Mouse (Mus musculus): ENCODE measurements around the gene Adk.

Gene Adk

GRCm38 (mm10) chr14:21278907-21279535, 226.6 kb downstream of the Adk start:
- no peak for DNase-seq

- no peak for DNase-seq
Measured at GRCm38 (mm10) chr14:21280451-21280850, 228.1 kb downstream of the Adk start.

- DNase-seq, result no peak
Measured at GRCm38 (mm10) chr14:21281506-21281905, 229.1 kb downstream of the Adk start.

DNA sequence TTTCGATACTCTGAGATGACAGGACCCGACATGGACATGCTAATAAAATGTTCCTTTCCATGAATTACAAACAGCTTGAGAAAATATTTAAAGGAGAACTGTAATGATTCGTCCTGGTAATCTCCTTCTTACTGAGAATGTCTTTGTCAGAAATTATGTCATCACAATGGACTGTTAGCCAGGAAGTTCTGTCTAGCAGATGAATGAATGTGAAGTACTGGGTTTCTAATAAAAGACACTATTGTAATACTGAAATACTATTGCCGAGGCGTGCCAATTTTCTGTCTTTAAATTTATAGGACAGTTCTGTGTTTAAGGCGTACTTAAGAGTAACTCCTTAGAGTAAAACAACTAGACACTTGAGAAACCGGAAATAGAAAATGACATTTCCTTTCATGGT, 231.7 kb downstream of the Adk start:
- no peak for DNase-seq

DNA sequence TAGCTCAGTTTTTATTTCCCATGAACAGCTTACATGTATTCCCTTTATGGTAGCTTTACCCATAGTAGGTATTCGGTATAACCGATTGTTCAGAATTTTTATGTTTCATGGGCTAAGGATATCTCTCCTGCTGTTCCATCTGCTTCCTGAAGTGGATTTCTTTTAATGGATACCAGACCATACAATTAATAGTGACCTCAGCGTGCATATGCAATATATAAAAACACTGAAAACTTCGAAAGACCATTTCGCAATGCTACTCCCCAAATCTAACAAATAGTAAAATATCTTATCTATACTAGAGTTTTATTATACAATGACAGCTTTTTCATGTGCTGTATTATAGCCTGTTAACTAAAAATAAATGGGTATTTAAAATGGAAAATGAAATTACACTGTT, 232.5 kb downstream of the Adk start:
- DNase-seq, result no peak

DNA sequence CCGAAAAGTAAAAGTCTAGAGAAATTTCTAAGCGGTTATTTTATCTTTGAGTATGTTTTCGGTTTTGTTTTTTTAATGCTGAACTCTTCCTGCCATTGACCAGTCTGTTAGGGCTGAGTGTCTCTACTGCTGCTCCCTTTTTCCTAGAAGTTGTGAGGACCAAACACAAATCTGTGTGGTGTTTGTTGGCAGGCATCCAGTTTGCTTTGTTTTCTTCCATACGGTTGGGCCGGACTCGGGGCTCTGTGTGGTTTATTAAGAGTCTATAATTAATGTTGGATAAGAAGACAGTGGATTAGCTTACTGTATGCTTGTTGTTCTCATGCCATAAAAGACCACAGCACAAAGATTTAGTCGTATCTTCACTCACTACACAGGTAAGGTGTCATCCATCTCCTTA, 233.9 kb downstream of the Adk start:
- no peak for DNase-seq

DNA sequence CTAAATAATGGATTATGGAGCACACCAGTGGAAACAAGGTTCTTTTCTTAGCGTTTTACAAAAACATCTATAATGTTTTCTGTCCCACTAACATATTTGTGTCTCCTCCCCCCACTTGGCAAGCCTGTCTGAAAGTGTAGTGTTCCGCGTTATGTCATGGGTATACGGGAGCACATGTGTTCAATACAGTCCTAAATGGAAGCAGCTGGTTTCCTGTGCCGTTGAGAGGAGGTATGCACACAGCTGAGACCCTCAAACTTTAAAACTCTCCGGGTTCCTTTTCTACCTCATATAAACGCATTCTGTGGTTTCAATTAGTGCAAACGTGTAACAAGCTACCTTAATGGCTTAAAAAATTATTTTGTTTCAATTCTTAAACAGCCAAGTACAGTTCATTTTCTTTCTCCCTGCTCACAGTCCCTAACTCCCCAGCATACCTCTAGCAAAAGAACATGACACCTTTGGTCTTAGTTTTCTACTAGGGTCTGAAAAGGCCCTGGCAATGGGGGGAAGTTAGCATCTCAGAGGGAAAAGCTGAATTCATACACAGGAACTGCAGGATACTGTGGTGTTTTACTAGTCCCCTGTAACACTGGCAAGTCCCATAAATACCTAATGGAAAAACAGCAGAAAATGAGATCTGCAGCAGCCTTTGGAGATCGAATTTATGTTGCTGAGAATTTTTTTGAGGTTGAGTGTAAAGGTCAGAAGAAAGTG, 235.5 kb downstream of the Adk start:
- DNase-seq, result no peak

- no peak for DNase-seq
Measured at GRCm38 (mm10) chr14:21299743-21300142, 247.4 kb downstream of the Adk start.

DNA sequence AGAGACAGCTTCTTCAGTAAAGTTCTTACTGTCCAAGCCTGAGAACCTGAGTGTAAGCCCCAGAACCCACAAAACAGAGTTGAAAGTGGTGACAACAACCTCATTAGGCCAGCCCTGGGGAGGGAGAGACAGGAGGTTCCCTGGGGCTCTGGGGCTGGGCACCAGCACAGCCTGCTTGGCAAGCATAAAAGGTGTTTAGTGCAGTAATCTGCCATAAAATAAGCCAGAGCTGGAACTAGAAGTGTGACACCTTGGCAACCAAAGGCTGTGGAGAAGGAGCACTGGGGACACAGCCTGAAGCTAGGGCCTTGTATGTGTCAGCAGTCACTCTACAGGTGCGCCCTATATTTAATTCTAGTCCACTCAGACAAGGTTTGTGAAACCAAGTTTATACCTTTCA, 252.4 kb downstream of the Adk start:
- DNase-seq, result no peak

DNA sequence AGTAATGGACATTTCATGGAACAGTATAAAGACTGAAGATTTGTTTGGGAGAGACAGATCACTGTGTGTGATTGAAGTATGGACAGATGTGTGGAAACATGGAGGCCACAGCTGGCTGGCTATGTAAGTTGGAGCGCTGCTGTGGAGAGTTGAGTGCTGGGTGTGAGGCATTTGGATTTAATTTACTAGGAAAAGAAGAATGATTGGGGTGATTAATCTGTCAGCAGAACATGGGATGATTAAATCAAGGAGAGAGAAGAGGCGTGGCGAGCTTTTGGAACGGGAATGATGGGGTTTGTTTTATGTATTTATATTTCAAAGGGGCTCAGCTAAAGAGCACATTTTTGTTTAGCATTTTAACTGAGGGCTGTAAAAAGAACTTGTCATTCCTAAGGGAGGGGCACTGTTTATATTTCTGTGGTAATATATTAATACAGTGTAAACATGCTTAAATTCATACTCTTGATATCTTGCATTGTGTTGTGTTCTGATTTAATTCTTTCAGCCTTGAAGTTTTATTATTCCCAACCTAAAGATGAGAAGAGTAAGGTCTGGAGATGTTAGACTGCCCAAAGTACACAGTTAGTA, 256.1 kb downstream of the Adk start:
- no peak for DNase-seq

GRCm38 (mm10) chr14:21310530-21310929, 258.2 kb downstream of the Adk start:
- no peak for DNase-seq

GRCm38 (mm10) chr14:21313561-21314342, 261.4 kb downstream of the Adk start:
- no peak for DNase-seq

DNA sequence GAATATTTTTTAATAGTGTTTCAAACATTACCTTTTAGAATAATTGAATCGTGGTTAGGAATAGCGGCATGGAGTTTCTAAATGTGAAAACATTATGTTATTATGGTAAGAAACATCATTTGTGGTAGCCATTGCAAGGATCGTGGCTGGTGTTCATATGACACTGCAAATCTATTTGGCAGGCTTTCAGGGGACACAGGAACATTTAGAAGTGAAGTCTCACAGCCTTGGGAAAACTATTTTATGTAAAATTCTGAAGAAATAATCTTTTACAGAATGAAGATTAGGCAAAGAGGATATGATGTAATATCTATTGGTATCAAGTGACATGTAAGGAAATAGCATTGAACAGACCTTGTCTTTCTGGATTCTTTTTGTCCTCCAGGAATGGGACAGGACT, 262.1 kb downstream of the Adk start:
- DNase-seq, result no peak

DNA sequence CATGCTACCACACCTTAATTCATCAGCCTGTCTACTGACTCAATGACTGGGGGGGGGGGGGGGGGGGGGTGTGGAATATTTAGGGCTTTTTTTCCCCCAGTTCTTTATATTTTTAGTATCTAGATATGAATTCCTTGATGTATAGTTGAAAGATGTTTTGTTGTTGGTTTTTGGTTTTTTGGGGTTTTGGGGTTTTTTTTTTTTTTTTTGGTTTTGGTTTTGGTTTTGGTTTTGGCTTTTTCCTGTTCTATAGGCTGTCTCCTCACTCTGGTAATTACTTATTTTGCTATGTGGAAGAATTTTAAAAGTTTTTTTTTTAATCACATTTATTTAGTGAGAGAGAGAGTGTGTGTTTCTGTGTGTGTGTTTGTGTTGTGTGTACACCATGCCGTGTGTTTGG, 282.5 kb downstream of the Adk start:
- no peak for DNase-seq

GRCm38 (mm10) chr14:21335691-21336314, 283.4 kb downstream of the Adk start:
- DNase-seq, result no peak

DNA sequence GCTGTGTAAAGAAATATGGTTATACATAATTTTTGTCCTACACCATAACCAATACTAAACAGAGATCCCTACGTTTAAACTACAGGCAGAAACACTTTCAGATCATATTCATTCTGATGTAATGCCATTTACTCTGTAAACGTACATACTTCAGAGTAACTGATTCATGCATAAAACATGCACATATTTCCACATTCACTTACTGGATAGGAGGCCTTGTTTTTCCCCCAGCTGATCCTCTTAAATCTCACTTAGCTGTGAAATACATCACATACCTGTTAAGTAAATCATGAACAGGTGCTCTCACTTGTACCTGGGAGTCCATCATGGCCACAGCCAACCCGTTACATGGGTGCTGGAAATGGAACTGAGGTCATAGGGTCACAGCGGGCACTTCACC, 285.6 kb downstream of the Adk start:
- DNase-seq, result no peak

DNA sequence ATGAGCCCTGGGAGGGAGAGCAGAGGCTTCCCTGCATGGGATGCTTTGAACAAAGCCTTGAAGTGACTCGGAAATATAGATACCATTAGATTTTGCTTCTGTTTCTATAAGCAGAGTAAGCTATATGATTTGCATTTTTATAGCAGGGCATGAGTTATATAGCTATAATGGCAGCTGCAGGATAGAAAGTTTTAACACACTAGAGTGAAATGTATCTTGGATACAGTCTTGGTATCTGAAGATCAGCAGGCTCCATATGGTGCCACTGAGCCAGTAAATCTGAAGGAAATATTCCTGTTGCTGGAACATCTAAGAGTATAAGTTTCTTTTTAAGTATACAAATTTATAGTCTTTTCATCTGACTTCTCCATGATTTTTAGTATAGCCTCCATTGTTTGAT, 288.8 kb downstream of the Adk start:
- no peak for DNase-seq

DNA sequence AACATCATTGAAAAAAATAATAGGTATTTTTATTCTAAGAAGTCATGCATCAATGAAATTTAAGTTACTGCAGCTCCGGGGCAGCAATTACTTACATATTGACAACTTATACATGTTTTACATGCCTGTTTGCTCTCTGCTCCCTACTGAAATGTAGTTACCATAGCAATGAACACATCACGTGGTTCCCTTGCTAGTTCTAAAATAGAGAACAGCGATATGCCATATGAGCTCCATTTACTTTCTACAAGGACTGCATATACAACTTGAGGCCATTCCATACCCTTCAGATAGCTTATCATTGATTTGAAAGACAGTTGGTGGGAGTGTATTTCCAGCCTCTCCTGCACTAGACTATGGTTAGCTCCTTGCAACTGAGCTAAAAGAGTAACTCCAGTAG, 290.6 kb downstream of the Adk start:
- no peak for DNase-seq

DNA sequence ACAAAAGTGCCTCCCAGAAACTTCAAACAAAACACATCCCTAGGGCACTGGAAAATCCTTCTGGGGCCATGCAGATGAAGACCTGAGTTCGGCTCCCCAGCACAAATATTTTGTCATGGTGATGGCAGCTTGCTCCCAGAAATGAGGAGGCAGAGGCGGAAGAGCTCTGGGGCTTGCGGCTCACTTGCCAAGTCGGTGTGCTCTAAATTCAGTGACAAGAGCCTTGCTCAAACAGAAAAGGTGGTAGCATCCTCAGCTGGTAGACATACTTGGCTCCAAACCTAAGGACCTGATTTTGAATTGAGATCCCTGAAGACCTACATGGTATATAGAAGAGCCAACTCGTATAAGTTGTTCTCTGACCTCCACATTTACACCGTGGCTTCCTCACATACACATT, 292.5 kb downstream of the Adk start:
- no peak for DNase-seq

DNA sequence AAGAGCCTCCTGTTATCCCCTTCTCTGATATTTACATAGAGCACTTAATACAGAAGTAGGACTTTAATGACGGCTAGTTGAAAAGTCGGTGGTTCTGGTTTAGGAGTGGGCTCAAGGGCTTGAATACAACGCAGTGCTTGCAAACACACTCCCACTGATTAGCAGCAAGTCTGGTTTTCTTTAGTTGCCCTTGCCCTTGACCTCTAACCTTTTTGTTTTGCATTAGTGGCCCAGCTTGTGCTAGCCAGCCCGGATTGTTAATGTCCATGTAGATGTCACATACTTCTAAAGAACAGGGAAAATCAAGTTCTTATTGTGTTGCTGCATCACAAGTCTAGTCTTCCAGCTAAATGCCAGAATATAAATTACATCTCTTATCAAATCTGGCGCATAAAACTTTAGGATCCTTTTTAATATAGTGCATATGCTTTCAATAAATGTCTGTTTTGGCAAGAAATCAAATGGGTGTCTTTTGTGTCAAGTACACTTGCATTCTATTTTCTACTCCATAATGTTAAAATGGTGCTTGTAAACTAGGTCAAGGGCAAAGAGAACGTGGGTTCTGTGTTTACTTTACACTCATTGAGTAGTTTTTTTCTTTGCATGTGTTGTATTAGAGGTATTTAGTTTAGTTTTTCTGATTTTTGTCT, 296.4 kb downstream of the Adk start:
- DNase-seq, result no peak

DNA sequence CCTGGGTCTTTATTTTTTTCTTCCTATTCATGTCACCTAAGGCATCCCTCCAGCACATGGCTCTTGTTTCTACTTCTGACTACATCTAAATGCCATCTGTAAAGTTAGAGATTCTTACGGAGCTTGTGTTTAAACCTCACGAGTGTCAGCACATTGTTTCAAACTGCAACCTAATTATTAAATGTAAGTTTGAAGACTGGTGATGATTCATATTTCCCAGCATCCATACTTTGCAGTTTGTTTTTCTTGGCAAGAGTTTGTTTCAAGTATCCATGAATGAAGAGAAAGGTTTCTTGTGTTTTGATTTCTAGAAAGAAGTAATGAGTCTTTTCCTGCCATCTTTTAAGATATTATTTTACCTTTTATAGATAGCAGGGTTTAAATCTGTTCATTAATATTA, 299.3 kb downstream of the Adk start:
- no peak for DNase-seq

DNA sequence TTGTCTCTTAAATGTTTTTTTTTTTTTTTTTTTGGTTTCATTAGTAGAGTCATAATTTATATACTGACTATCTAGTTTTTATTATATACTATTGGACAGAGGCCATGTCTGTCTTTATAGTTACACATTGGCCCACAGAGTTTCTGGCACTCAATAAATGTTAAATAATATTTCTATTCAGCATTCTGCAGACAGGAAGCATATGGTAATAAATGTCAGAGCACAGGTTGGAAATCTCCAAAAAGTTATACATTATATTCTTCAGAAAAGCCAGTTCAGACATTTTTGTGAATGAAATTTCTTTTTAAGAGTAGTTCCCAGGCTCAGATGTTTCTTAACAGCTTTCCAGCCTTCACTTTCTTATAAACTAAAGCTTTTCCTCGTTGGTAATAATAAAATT, 303.9 kb downstream of the Adk start:
- DNase-seq, result no peak

All from spleen, adult 18-20 months (tissue).